Mouse (Mus musculus): ENCODE data around the gene Asphd1. TPM values are rescaled to one million over a fixed set of nuclear protein-coding genes. Genes with fewer than 3 reads are reported as not detected.
A peak's percentile ranks its signal among the peaks of the same experiment; 100 is the strongest.
"Not testable (repeated sequence)": the region's sequence is repeated elsewhere in the genome, so short reads cannot be mapped to it uniquely, and the experiment has no call there.

Asphd1 gene
- total RNA-seq, 2 experiments from 2014 or later = not detected

DNA sequence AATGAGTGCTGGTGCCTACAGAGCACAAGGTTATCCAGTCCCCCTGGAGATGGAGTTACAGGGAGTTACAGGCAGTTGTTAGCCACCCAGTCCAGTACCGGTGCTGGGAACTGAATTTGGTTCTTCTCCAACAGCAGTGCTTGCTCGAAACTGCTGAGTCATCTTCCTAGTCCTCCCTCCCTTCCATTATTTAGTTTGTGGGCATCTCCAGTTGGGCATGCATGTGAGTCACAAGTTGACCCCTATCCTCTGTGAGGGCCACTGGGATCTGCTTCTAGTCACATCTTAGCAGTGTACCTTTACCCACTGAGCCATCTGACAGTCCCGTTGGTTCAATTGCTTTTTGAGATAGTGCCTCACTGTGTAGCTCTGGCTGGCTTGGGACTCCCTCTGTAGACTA is 43.8 kb downstream of the Asphd1 start:
- intact Hi-C loops (cut with DNase I; ENCODE audit: low total_unique reads) = no loop called here
- no peak for DNase-seq

- DNase-seq; intact Hi-C loops (cut with DNase I; ENCODE audit: low total_unique reads): not testable (repeated sequence)
Observed at GRCm38 (mm10) chr7:126899781-126900180, 49.6 kb downstream of the Asphd1 start.

DNA sequence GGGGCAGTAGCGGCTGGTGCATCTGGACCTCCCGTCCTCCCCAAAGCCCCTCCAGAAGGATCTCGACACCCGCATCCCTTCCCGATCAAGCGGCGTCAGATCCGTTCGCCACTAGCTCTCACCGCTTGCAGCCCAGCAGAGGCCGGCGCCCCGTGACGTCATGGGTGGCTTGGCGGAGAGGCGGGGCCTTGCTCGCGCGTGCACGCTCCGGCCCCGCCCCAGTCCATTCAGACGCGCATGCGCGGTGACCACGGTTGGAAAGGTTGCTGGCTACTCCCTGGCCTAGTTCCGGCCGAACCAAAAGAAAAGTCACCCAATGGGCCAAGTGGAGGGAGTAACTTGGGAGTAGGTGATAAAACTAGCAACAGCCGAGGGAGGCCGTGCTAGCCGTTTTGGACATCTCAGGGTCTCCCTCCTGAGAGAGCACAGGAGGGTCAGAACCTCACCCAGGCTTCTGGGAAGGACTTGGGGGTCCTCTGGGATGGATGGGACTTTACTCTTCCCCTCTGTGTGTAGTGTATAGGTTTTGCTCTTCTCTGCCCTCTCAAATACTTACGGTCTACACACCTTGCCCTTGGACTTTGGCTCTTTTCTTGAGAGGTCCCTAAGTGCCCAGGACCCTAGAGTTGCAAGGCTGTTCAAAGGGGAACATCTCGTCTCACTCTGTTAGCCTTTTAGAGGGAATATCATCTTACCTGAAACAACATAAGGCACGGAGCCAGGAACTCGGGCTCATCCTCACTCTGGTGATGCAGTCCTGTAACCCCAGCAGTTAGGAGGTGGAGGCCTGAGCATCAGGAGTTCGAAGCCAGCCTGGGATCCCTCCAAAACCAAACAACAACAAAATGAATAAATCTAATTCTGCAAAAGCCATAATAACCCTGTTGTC is 51.0 kb downstream of the Asphd1 start:
- intact Hi-C loops (cut with DNase I; ENCODE audit: low total_unique reads) = no loop called here
- DNase-seq = peak; percentile 99

- DNase-seq = no peak
- intact Hi-C loops (cut with DNase I; ENCODE audit: low total_unique reads) = no loop called here
Observed at GRCm38 (mm10) chr7:126897390-126898101, 51.8 kb downstream of the Asphd1 start.

DNA sequence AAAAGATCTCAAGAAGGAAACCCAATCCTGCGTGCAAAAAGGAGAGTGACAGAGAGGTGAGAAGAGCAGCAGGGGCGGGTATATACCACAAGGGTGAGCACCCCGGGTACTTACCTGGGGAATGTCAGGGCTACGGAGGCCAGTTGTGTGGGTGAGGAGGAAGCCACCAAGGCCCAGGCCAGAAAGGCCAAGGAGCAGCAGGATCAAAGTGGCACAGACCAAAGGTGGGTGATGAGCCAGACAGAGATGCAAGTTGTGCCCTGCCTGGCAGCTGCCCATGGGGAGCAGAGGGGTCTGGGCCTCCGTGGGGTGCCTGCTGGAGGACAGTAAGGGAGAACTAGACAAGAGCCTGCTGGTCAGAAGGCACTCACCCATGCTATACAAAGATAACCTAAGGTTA is 52.5 kb downstream of the Asphd1 start:
- no peak for DNase-seq
- intact Hi-C loops (cut with DNase I; ENCODE audit: low total_unique reads) = no loop called here

Other genes with a start within 250 kb of the Asphd1 start
- gene Coro1a, start 241.8 kb downstream of the Asphd1 start, total RNA-seq (2021) = 1 to 10 TPM; 2.7 to 3.6 TPM
- 10 to 100 TPM; 35.0 to 40.0 TPM for gene Mapk3, start 190.0 kb downstream of the Asphd1 start, total RNA-seq (2021)
- gene Gdpd3, start 183.2 kb downstream of the Asphd1 start, total RNA-seq (2021) = 1 to 10 TPM in 1 of 2 experiments, under 1 TPM in 1; 0.92 to 1.8 TPM
- gene Ypel3, start 172.6 kb downstream of the Asphd1 start, total RNA-seq (2021) = 10 to 100 TPM; 52.4 to 64.9 TPM
- under 1 TPM; 0.31 to 0.55 TPM for gene Tbx6, start 168.1 kb downstream of the Asphd1 start, total RNA-seq (2021)
- 10 to 100 TPM; 28.0 to 33.6 TPM for gene Ppp4c, start 157.1 kb downstream of the Asphd1 start, total RNA-seq (2021)
- 10 to 100 TPM; 12.5 to 14.2 TPM for gene Fam57b, start 151.9 kb downstream of the Asphd1 start, total RNA-seq (2021)
- gene 4930451I11Rik, start 117.9 kb downstream of the Asphd1 start, total RNA-seq (2021) = not detected
- gene Doc2a, start 102.2 kb downstream of the Asphd1 start, total RNA-seq (2021) = not detected
- 1 to 10 TPM; 6.1 to 8.5 TPM for gene Hirip3, start 87.6 kb downstream of the Asphd1 start, total RNA-seq (2021)
- 10 to 100 TPM; 13.7 to 14.1 TPM for gene Ino80e, start 87.2 kb downstream of the Asphd1 start, total RNA-seq (2021)
- gene Taok2, start 64.9 kb downstream of the Asphd1 start, total RNA-seq (2021) = 10 to 100 TPM; 33.1 to 33.5 TPM
- gene Tmem219, start 26.7 kb downstream of the Asphd1 start, total RNA-seq (2021) = 10 to 100 TPM; 11.9 to 13.1 TPM
- gene Kctd13, start 20.7 kb downstream of the Asphd1 start, total RNA-seq (2021) = 1 to 10 TPM; 2.5 to 3.2 TPM
- gene Sez6l2, start 981 bp upstream of the Asphd1 start, total RNA-seq (2021) = 1 to 10 TPM; 7.3 to 7.5 TPM
- 10 to 100 TPM; 34.9 to 38.5 TPM for gene Cdipt, start 26.3 kb upstream of the Asphd1 start, total RNA-seq (2021)
- gene Cdiptos, start 26.5 kb upstream of the Asphd1 start, total RNA-seq (2021) = under 1 TPM; 0.59 to 0.78 TPM
- 10 to 100 TPM; 19.5 to 27.1 TPM for gene Mvp, start 65.0 kb upstream of the Asphd1 start, total RNA-seq (2021)
- gene Pagr1b, start 66.9 kb upstream of the Asphd1 start, total RNA-seq (2021) = under 1 TPM in 1 of 2 experiments, not detected in 1; 0.97 TPM
- 10 to 100 TPM in 1 of 2 experiments, 1 to 10 TPM in 1; 8.6 to 15.3 TPM for gene Pagr1a, start 67.8 kb upstream of the Asphd1 start, total RNA-seq (2021)
- gene Gm42742, start 71.5 kb upstream of the Asphd1 start, total RNA-seq (2021) = 10 to 100 TPM; 11.1 to 11.6 TPM
- 1 to 10 TPM; 1.6 TPM for gene Prrt2, start 71.6 kb upstream of the Asphd1 start, total RNA-seq (2021)
- 10 to 100 TPM; 53.6 to 58.2 TPM for gene Maz, start 77.5 kb upstream of the Asphd1 start, total RNA-seq (2021)
- 1 to 10 TPM; 5.1 to 6.0 TPM for gene Kif22, start 92.9 kb upstream of the Asphd1 start, total RNA-seq (2021)
- not detected for gene Zg16, start 137.7 kb upstream of the Asphd1 start, total RNA-seq (2021)
- gene AI467606, start 141.8 kb upstream of the Asphd1 start, total RNA-seq (2021) = under 1 TPM; 0.95 to 0.96 TPM
- gene Qprt, start 172.6 kb upstream of the Asphd1 start, total RNA-seq (2021) = 1 to 10 TPM in 1 of 2 experiments, under 1 TPM in 1; 0.97 to 1.4 TPM
- under 1 TPM; 0.24 to 0.27 TPM for gene Spn, start 188.2 kb upstream of the Asphd1 start, total RNA-seq (2021)
- 10 to 100 TPM; 30.0 to 32.0 TPM for gene Cd2bp2, start 246.5 kb upstream of the Asphd1 start, total RNA-seq (2021)

Data from gastrocnemius, postnatal 14 days (tissue).